Mouse (Mus musculus) skeletal muscle tissue, postnatal 0 days (tissue): ENCODE results near the gene Actg2. TPM values are rescaled to one million over a fixed set of nuclear protein-coding genes. Genes with fewer than 3 reads are reported as not detected.

ENCODE experiments used
- polyA plus RNA-seq: library from polyadenylated mRNA; unstranded; fragments of >200 nt; fragmentation: Nextera tagmentation; extraction: Ambion mirVana; gene quantifications from 2 replicates; pipeline ENCODE4 v1.2.1, GENCODE M21; 2015

Actg2 gene
- 14.8 and 17.6 TPM in 2 replicates for polyA plus RNA-seq

GRCm38 (mm10) chr6:83536028-83536794 lies at the start of gene Actg2:
Actg2 (minus strand) TSS chr6:83536265.

DNA sequence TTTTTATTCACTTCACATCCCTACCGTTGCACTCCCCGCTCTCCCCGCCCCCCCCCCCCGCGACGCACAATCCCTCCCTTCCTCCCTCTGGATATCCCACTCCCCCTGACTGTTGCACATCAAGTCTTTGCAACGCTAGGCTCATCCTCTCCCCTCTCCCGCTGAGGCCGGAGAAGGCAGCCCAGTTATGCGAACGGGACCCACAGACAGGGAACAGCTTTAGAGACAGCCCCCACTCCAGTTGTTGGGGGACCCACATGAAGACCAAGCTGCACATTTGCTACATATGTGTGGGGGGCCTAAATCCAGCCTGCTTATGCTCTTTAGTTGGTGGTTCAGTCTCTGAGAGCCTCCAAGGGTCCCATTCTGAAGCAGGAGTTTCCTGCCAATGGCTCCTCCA lies 36.6 kb upstream of the Actg2 start, which contains the start of gene Stambp:
TSS of gene Stambp (minus strand) at position 59 of the 400 bp plus-strand sequence.

DNA sequence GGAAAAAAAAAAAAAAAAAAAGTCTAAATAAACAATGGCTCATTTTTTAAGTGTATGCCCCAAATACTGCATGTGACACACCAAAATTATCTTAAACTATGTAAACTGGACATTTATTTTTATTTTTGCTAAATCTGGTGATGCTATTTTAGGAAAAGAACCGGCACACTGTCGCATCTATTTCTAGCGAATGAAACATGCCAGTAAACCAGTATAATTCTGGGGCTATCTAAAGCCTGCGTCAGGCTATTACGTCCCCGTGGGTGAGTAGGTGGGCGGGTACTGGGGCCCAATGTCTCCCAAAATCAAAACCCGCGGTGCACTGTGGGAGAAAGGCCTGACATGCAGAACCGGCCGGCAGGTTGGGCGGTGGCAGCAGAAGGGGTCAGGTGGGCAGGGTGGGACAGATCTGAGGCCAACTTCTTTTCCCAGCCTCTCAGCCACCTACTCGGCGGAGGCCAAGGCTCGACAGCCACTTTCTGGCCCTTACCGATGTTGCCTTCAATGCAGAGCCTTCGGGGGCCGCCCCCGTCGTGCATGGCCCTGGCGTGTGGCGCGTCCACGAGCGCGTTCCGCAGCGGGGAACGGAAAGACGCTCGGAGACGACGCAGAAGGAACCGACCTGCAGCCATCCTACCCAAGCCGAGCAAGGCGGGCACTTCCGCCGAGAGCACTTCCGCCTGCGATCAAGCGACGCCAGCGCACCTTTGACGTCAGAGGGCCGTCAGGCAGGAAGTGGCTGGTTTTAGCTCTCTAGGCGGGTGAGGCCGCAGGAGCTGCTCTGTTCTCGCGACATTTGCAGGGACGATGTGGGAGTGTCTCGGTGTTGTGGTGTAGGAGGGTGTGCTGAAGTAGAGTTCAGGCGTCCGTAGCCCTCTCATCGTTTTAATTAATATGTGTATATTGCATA lies 29.6 kb downstream of the Actg2 start, which contains the start of gene Dguok:
TSS of gene Dguok (minus strand) at position 712 of the 910 bp plus-strand sequence.

Other genes with a start within 250 kb of the Actg2 start
- gene Mthfd2, start 210.4 kb downstream of the Actg2 start, polyA plus RNA-seq, result 8.2 and 13.9 TPM in 2 replicates
- 19.0 and 20.2 TPM in 2 replicates for gene Mob1a, start 210.2 kb downstream of the Actg2 start, polyA plus RNA-seq
- gene Bola3, start 187.1 kb downstream of the Actg2 start, polyA plus RNA-seq, result 310 and 323 TPM in 2 replicates
- gene Tet3, start 77.2 kb downstream of the Actg2 start, polyA plus RNA-seq, result 22.3 and 23.3 TPM in 2 replicates
- 45.9 and 47.1 TPM in 2 replicates for gene Dguok, start 29.3 kb downstream of the Actg2 start, polyA plus RNA-seq
- 14.0 and 17.1 TPM in 2 replicates for gene Stambp, start 36.5 kb upstream of the Actg2 start, polyA plus RNA-seq
- gene Clec4f, start 119.9 kb upstream of the Actg2 start, polyA plus RNA-seq, result 0.05 TPM in 1 of 2 replicates, not detected in the other
- not detected in 2 replicates for gene Cd207, start 141.6 kb upstream of the Actg2 start, polyA plus RNA-seq
- gene Vax2, start 175.0 kb upstream of the Actg2 start, polyA plus RNA-seq, result 0.51 TPM in 1 of 2 replicates, not detected in the other
- gene Atp6v1b1, start 206.7 kb upstream of the Actg2 start, polyA plus RNA-seq, result 0.15 TPM in 1 of 2 replicates, not detected in the other
- gene Ankrd53, start 226.4 kb upstream of the Actg2 start, polyA plus RNA-seq, result not detected in 2 replicates
- 56.6 and 72.7 TPM in 2 replicates for gene Tex261, start 239.5 kb upstream of the Actg2 start, polyA plus RNA-seq